Mouse (Mus musculus) right cerebral cortex, postnatal 25 days (tissue): ENCODE results near the gene Pgm2l1.
A peak's percentile ranks its signal among the peaks of the same experiment; 100 is the strongest.
"Not testable (repeated sequence)": the region's sequence is repeated elsewhere in the genome, so short reads cannot be mapped to it uniquely, and the experiment has no call there.

Source experiments
- DNase-seq: peaks from one replicate; pipeline ENCODE4 v3.0.0; 2022

Gene Pgm2l1

DNA sequence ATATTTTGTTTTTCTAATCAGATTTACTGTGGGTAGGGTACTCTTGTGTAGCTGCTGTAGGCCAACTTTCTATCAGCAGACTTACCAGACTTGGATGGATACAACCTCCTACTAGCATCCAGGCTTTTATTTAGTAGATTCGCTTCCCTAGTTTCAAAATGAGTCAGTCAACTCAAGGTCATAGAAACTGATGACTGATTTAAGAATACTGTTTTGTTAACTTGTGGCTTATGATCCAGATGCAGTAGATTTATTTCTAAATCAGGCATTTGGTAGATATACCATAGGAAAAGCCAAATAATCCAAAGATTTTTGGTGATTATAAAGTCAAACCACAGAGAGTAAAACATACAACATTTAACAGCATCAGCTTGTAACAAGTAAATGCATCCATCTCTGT lies 3.5 kb downstream of the Pgm2l1 start:
- DNase-seq: no peak

DNA sequence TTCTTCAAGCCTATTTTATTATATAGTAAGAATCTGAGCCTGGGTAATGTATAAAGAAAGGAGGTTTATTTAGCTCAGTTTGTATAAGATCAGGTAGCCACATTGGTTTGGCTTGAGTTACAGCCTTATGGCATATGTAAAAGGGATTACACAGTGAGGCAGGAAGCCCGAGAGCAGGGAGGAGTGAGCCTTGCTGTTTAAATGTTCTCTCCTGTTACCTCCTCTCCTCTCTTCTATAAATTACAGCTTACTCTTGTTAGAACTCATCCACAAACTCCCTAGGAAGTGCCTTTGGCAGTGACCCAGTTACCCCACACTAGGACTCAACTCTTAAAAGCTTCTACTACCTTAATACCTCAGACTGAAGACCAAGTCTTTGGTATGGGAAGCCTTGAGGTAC lies 4.5 kb downstream of the Pgm2l1 start:
- DNase-seq: no peak

DNA sequence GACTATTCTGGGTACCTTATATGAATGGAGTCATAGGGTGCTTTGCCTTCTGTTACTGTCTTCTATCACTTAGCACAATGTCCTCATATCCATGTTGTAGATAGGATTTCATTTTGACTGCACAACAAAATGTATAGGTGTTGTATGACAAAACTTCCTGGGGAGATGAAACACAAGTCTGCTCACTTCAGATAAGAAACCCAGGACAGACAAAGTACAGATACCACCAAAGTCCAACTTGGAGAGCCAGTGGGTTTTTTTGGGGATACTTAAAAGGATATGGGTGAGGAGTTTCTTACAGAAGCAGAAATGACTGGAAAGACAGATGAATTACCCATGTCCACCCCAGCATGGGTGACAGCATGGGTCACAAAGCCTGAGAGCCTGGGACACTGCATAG lies 6.5 kb downstream of the Pgm2l1 start:
- no peak for DNase-seq

DNA sequence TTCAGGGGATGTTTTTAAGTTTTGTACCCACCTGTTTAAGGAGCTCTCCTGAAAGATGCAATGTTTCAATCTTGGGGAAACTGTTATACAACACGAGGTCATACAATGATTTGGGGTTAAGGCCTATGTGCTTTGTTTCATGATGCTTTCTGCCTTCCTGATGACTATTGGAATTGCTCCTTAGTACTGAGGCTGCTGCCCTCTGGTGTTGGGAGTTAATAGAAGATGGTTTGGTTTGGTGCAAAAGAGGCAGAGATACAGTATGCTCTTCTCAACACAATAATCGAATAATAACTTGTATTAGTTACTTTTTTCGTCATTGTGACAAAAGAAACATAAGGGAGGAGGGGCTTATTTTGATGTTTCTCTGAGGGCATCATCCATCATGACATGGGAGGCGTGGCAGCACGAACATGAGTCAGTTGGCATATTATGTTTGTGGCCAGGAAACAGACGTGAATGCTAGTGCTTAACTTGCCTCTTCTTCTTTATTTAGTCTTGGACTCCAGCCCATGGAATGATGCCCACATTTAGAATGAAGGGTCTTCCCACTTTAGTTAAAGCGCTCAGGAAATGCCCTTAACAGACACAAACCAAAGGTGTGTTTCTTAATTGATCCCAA lies 7.2 kb downstream of the Pgm2l1 start:
- DNase-seq: no peak

DNA sequence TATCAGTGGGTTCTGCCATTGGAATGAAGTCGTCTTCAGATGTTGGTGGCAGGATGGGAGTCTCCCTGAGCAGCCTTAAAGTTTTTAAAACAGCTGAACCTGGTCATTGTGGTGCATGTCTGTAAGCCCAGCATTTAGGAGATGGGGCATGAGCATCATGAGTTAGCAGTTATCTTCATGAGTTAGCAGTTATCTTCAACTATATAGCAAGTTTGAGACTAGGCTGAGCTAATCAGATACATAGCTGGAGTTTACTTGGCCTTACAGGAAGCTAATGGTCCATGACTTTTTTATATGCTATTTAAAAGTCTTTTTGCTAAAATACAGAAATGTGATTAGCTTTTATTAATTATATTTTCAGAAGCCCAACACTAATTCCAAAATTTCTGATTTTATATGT lies 11.1 kb downstream of the Pgm2l1 start:
- DNase-seq: no peak

DNA sequence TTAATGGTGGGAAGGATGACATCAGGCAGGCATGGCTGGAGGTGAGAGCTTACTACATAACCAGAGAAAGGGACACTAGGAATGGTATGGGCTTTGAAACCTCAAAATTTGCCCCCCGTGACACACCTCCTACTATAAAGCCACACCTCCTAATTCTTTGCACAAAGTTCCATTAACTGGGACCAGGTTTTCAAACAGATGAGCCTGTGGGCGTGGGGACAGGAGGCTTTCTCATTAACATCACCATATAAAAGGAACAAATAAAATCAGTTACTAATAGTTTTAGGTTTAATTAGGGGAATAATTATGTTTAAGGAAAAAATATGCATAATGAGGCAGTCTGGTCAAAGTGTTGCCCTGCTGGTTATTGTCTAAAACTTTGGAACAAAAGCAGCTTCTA lies 13.4 kb downstream of the Pgm2l1 start:
- DNase-seq: no peak

DNA sequence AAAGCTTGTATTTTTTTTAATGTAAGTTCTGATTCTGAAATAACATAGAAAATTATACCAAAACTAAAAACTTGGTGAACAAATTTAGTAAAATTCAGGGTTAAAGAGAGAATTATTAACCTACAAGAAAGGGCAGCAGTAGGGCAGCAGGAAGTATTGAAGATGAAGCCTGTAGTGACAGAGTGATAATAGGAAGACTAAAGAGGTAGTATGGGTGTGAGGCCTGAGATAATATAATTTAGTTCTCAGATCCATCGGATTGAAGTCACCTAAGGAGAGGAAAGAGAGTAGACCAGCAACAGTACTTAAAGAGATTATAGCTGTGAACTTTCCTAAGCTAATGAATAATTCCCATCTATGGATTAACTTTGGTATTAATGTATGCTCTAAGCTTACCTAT lies 15.8 kb downstream of the Pgm2l1 start:
- DNase-seq: no peak

DNA sequence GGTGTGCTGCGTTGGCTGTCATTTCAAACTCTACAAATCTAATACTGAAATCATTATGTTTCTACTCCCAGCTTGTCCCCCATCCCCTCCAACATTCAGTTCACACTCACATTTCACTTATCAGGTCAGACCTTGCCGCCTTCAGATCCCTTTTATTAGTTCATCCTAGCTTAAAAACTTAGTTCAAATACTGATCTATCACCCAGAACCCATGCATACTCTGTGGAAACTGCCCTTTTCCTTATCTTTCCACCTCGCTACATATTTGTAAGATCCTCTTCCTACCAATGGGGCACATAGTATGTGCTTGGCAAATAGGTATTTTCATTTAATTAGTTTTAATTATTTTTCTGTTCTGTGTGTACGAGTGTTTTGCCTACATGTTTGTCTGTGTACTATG lies 17.0 kb downstream of the Pgm2l1 start:
- no peak for DNase-seq

DNA sequence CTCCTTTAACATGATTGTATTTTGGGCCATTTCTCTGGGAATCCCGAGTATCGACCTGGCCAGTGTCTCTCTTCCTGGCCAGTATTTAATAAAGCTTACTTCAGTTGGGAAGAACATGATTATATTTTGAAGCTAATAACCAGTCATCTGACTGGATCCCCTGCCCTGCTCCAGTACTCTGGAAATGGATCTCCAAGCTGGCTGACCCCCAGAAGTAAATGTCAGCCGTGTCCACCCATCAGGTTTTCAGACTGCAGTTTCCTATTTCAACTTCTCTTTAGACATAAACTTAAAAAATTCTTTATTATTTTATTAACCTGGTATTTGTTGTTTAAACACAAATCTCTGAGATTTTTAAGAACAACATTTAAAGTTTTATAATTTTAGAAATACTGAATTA lies 18.0 kb downstream of the Pgm2l1 start:
- no peak for DNase-seq

DNA sequence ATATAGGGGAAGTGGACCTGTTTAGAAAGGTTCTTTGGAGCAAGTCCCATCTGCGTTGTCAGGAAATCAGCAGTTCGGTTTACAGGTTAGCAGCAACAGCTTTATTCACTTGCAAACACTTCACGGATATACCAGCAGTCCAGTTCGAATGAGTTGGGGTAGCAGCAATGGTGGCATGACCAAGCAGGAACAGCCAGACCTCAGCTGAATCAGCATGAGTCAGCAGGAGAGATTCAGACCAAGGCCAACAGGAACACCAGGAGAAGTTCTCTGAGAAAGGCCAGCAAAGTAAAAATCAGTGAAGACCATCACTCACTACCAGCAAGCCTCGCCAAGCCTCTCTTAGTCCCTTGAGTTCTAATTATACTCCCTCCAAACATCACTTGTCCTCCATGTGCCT lies 23.5 kb downstream of the Pgm2l1 start:
- no peak for DNase-seq

DNA sequence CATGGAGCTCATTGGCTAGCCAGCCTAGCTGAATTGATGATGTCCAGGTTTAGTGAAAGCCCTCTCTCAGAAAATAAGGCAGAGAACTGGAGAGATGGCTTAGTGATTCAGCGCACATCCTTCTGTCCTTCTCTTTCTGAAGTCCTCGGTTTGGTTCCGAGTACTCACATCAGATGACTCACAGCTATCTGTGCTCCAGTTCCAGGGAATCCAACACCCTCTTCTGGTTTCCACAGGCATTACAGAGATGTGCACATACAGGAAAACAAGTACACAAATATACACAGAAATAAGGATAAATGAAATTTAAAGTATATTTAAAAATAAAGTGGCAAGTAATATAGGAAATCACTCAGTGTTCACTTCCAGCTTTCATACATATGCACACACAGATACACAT lies 35.2 kb downstream of the Pgm2l1 start:
- DNase-seq: no peak

DNA sequence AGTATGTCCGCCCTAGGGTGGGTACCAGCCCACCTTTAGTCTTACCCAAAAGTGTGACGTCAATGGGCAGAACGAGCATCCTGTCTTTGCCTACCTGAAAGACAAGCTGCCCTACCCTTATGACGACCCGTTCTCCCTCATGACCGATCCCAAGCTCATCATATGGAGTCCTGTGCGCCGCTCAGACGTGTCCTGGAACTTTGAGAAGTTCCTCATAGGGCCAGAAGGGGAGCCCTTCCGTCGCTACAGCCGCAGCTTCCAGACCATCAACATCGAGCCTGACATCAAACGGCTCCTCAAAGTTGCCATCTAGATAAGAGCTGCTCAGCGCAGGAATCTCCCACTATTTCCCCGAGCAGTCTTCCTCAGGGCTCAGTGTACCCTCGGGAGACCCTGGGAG lies 37.7 kb downstream of the Pgm2l1 start:
- not testable (repeated sequence) for DNase-seq

DNA sequence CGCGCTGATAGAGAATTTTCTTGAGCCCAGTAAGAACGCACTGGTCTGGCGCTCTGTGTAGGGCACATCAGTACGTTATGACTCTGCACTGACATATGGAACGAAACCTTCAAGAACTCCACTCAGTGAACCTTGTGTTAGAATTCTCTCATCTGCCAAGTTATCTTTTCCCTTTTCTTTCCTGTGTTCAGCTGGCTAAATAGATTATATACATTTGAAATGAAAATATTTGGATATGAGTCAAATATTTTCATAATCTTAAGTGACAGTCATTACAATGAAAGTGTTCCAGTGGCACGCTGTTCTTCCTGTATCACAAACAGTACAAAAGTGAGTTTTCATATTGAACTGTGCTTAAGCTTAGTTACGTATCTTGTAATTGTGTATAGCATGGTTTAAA lies 45.2 kb downstream of the Pgm2l1 start:
- DNase-seq: no peak

DNA sequence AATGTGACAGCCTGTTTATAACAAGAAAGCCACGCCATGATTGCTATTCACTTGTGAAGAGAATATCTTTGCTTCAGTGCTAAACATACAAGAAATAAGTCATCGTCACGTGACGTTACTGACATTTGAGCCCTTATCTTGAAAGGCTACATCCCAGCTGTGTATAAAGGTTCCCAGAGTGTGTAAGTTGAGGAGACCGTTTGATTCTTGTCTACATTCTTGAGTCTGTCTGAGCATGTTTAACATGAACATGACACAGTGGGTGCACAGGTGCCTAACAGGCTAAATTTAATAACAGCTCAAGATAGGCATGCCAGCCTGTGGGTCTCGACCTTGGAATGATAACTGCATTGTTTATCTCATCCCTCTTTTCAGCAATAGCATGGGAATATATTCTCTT lies 47.3 kb downstream of the Pgm2l1 start:
- DNase-seq: no peak

DNA sequence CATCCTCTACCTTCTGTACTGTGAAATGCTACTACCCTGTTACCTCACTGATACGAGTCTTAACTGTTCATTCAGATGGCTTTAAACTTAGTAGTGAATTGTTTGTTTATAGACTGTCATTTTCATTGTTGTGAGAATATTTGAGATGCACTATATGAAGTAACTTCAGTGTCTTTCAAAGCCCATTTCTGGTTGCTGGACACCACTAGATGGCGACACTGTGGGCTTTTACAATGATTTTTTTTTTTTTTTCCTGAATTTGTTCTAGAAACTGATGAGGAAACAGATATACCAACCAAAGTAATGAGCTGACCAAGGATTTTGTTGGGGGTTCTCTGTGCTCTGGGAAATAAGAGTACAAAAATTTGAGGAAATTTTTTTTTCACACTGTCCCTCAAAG lies 49.2 kb downstream of the Pgm2l1 start:
- no peak for DNase-seq

DNA sequence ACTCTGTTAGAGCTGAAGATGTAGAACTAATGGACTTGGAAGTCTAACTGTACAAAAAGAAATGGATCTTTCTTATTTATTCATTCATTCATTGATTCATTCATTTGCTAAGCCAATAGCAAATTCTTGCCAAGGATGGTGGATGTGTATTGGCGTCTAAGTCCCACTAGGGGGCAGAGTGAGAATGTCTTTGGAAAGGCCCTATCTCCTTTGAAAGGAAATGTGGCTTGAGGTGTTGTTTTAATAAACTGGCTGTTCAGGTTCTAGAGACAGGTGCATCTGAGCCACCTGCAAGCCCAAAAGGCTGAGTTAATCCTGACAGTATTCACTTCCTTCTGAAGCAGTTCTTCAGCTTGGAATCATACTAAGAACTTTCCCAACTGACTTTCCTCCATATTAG lies 52.6 kb downstream of the Pgm2l1 start:
- no peak for DNase-seq

DNA sequence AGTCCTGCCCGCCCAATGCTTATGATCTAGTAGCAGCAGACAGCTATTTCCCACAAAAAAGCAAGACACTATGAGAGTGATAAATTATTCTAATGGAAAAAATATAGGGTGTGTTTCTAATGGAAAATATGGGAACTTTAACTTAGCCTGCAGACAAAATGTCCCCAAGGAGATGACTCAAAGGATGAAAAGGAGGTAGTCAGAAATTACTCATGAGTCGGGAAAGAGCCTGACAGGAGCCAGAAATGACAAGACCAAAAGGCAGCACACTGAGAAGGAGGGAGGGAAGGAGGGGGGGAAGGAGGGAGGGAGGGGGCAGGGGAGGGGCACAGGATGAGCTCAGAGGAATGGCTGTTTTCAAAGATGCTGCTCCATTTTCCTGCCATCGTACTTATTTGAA lies 54.4 kb downstream of the Pgm2l1 start:
- DNase-seq: no peak

DNA sequence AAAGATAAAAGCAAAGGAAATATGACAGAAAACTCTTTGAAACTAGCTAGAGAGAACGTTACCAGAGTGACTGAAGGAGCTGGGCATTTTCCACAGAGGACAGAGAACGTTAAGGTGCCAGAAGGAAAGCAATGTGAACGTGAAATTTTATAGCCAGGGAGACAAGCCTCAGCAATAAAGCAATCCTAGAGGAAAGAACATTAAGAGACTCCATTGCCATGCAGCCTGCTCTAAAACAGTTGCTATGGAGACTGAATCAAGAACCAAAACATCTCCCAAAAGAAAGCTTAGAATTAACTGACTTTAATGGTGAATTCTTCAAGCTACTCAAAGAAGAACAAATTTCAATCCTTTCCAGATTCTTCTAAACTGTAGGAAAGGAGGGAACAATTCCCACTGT lies 56.1 kb downstream of the Pgm2l1 start:
- no peak for DNase-seq

DNA sequence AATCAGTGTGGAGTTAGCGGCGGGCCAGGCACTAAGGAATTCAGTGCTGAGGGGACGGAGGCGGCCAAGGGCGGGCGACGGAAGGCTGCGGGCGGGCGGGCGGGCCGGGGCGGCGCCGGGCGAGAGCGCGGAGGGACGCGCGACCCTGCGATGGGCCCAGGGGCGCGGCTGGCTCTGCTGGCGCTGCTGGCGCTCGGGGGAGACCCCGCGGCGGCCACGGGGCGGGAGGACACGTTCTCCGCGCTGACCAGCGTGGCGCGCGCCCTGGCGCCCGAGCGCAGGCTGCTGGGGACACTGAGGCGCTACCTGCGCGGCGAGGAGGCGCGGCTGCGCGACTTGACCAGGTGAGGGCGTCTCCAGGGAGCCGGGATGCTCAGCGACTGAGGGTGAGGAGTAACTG lies 58.2 kb downstream of the Pgm2l1 start, which contains the start of gene P4ha3:
TSS of gene P4ha3 (plus strand) at position 138 of the 400 bp plus-strand sequence.
- DNase-seq: peak; percentile 51

DNA sequence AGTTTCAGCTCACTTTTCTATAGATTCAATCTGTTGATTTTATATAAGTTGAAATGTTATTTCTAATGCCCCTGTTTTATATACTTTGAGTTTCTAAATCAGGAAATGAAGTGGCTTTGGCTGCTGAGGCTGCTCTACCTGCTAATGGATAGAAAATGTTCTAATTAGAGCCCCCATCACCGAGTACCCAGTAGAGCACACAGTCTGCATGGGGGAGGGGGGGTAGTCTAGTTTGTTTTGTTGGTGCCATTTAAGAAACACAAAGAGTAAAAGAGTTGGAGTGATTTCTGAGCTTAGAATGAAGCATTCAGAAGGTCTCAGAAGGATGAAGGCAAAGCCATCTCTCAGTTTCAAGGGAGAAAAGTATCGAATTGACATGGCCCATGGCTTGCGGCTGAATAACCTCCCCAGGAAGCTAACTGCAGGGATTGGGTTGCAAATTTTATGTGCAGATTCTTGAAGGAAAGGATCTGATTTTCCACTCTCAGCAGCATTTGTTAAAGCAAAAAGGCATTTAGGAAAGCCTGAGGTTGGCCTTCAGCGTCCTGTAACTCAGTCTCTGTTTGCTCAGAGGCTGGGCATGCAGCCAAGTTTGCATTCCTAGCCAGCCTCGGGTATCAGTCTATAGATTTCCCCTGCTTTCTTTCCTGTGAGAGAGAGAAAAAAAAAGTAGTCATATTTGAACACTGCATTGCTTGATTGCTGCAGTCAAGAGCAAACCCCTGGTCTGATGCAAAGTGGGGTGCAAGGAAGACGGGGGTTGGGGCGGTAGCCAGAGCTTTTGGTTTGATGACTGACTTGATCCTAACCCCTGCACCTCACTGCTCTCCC lies 60.8 kb downstream of the Pgm2l1 start:
- DNase-seq: no peak

DNA sequence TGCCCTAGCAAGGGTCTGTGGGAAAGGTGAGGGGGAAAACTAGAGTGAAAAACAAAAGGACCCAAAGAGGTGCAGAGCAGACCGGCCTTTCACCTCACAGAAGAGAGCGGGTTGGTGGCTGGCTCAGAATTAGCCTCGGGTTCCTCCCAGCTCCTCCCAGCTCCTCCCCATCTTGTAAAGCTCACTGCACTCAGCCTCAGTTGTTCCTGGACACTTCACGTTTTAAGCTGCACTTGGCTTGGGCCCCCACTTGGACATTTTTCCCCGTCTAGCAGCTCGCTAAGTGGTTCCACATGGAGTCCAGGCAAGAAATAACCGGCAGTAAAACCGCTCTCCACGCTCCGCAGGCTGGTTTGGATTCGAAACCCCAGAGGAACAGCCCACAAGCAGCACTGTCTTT lies 61.4 kb downstream of the Pgm2l1 start:
- DNase-seq: no peak

DNA sequence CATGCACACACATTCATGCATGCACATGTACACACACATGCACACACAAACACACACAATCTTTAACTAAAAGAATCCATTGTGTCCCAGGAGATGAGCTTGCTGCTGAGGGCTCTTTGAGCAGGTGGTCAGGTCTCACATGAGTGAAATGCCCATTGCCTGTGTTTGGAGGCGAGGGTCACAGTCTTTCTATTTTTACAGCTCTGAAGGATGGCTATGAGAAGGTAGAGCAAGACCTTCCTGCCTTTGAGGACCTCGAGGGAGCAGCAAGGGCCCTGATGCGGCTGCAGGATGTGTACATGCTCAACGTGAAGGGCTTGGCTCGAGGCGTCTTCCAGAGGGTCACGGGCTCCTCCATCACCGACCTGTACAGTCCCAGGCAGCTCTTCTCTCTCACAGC lies 66.4 kb downstream of the Pgm2l1 start:
- DNase-seq: no peak

DNA sequence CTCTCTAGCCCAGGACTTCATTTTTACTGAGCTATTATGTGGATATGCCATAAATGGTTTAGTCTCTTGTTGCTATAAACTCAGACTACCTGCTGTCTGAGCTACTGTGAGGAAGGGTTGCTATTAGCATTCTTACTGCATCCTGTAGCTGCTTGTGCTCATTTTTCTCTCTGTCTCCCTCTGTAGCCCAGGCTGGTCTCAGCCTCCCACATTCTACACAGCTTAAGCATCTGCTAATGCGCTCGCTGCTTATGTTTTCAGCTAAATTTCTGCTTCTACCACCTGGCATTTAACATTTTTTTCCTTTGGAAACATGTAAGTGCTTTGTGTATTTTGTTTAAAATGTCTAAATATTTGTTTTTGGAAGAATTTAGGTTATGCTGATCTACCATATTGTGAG lies 68.6 kb downstream of the Pgm2l1 start:
- no peak for DNase-seq

DNA sequence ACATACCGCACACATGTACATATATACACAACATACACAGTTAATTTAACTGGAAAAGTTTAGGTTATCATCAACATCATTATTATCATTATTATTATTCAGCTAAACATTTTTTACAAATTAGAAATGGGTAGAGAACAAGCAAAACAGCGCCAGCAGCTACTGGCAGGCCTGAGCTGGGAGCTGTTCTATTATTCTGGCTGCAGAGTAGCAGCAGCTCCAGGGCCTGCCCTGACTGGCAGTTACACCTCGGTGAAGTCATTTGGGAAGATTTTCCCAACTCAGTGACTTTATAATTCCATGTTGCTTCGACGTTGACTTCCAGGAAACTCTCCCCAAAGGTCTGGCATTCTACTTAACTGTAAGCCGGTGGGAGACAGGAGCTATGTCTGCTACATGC lies 69.5 kb downstream of the Pgm2l1 start:
- DNase-seq: no peak
